Mouse (Mus musculus) neural tube, embryonic 10.5 days (tissue): Measurements from ENCODE around the gene B4galt3.

Experiments used
- DNase-seq: peaks from one replicate; pipeline ENCODE4 v3.0.0-alpha.2; 2017; ENCODE audit warnings: low spot score; ENCODE audit errors: extremely low spot score

The B4galt3 gene

GRCm38 (mm10) chr1:171263185-171263611, 6.9 kb upstream of the B4galt3 start:
- no peak for DNase-seq

DNA sequence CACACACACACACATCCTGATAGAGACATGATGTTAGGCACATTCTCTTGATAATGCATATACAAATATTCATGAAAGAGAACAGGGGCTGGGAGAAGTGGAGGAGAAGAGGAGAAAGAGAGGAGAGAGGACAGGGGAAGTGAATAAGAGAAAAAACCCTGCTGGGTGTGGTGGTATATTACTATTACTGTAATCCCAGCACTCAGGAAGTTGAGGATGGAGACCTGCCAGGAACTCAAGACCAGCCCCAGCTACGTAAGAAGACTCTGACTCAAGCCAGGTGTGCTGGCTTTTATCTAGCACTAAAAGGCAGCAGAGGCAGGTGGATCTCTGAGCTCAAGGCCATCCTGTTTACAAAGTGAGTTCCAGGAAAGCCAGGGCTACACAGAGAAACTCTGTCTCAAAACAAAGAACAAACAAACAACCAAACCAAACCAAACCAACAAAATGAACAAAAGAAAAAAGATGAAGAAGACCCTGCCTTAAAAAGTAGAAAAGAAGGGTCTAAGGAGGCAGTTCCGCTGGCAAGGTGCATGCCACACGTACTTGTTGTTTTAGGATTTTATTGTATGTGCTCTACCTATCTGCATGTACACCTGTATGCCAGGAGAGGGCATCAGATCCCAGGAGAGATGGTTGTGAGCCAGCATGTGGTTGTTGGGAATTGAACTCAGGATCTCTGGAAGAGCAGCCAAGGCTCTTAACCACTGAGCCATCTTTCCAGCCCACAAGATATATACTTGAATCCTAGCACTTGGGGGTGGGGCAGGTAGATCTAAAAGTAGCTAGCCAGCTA, 6.3 kb upstream of the B4galt3 start:
- DNase-seq, result no peak

GRCm38 (mm10) chr1:171265971-171266744, 4.0 kb upstream of the B4galt3 start:
- DNase-seq, result no peak

DNA sequence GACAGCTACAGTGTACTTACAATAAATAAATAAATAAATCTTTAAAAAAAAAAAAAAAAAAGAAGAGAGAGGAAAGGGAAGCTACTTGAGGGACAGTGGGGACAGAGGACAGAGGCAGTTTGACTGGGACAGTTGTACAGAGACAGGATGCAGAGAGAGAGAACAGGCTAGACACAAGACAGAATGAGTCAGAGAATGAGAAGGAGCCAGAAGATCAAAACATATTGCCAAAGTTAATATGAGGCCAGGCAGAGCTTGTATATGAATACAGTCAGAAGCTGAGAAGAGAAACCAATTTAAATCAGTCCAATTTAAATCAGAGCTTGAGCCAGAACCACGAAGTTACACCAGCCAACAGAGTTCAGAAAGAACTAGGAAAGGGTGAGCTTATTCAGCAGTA, 1.8 kb upstream of the B4galt3 start:
- no peak for DNase-seq

- DNase-seq, result no peak
Observed at GRCm38 (mm10) chr1:171270573-171270900, 409 bp downstream of the B4galt3 start.

DNA sequence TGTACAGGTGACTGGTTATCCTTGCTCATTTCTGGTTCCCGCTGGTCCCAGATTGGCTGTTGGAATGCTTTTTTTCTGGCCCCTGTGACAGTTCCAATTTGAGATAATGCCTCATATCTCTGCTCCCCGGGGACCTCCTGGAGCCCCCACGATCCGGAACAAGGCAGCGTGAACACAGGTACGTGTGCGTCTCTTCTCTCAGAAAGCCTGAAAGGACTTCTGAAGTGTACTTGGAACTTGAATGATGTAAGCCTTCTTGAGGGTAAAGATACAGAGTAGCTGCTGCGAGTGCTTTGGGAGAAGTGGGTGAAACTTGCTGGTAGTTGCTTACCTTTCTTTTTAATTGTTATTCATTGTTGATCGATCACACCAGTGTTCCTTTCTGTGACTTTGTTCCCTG, 1.1 kb downstream of the B4galt3 start:
- DNase-seq, result no peak

GRCm38 (mm10) chr1:171271622-171272021, 1.5 kb downstream of the B4galt3 start:
- no peak for DNase-seq

GRCm38 (mm10) chr1:171272086-171272485, 2.0 kb downstream of the B4galt3 start:
- no peak for DNase-seq

DNA sequence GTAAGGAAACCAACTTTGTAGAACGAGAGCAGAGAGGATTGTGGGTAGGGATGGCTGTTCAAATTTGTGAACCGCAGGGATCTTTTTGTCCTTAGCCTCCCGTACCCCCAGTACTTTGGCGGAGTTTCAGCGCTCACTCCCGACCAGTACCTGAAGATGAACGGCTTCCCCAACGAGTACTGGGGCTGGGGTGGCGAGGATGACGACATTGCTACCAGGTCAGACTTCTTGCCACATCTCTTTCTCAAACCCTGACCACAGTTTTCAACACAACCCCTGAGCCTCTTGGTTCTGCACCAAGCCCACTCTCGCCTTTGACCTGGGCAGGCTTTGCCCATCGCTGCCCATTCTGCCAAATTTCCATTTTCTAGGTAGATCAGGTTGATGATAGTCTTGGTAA, 4.0 kb downstream of the B4galt3 start:
- no peak for DNase-seq

DNA sequence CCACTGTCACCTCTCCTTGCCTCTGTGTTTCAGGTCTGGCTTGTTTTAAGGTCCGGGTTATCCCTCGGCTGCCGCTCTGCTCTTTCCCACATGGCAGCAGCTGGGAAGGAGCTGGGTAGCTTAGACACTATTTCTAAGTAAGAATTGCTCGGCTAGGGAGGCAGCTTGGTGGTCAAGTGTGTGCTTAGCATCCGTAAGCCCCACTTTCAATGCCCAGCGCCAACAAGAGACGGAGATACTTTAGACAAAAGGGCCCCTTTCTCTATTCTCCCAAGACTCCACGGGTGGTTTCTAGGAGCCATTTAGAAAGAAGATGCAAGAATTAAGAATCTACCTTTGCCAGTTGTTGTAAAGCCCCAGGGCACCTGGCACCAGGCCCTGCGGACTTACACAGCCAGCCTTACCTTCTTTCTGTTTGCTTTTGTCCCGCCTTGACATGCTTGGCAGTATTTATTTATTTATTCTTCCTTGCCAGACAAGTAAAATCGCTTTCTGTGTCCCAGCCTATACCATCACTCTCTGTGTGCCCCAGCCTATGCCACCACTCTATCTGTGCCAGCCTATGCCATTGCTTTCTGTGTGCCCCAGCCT, 5.1 kb downstream of the B4galt3 start:
- no peak for DNase-seq

GRCm38 (mm10) chr1:171276110-171276748, 6.1 kb downstream of the B4galt3 start:
- DNase-seq, result no peak

- DNase-seq, result no peak
Observed at GRCm38 (mm10) chr1:171277736-171278135, 7.6 kb downstream of the B4galt3 start.

GRCm38 (mm10) chr1:171278436-171278835, 8.3 kb downstream of the B4galt3 start:
- no peak for DNase-seq

DNA sequence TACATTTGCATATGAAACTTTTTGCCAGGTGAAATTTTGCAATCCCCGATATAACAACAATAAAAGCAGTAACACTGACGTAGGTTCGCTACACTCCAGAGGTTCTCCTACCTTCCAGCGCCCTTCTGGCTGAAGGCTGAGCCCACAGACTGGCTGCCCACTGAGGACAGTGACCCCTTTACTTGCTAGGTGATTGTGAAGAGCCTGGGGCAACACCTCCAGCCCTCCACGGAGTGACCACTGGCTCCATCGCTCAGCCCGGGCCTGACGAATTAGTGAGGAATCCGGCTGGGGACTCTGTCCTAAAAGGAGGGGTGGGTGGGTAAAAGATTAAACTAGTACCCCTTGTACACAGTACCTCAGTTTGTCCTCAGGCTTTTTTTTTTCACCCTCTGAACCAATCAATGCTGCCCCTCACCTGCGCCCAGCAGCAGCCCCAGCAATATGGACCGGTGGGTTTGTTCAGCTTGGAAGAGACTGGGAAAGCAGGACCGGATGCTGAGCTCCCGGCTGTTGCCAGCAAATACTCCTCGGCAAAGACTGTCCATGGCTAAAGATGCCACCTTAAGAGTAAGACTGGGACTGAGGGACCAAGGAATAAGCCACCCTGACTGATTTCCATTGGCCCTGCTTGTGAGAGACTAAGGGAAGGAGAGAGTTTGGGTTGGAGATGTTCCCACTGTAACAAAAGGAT, 9.0 kb downstream of the B4galt3 start:
- DNase-seq, result no peak

- DNase-seq, result no peak
Observed at GRCm38 (mm10) chr1:171279721-171280120, 9.6 kb downstream of the B4galt3 start.

GRCm38 (mm10) chr1:171280250-171280915, 10.3 kb downstream of the B4galt3 start:
- DNase-seq, result no peak

GRCm38 (mm10) chr1:171280916-171281527, 10.9 kb downstream of the B4galt3 start, which contains the start of gene Ppox:
Gene Ppox, minus strand, starts transcription at chr1:171281186.
- peak; percentile 85 for DNase-seq

- no peak for DNase-seq
Observed at GRCm38 (mm10) chr1:171281528-171281923, 11.4 kb downstream of the B4galt3 start.

DNA sequence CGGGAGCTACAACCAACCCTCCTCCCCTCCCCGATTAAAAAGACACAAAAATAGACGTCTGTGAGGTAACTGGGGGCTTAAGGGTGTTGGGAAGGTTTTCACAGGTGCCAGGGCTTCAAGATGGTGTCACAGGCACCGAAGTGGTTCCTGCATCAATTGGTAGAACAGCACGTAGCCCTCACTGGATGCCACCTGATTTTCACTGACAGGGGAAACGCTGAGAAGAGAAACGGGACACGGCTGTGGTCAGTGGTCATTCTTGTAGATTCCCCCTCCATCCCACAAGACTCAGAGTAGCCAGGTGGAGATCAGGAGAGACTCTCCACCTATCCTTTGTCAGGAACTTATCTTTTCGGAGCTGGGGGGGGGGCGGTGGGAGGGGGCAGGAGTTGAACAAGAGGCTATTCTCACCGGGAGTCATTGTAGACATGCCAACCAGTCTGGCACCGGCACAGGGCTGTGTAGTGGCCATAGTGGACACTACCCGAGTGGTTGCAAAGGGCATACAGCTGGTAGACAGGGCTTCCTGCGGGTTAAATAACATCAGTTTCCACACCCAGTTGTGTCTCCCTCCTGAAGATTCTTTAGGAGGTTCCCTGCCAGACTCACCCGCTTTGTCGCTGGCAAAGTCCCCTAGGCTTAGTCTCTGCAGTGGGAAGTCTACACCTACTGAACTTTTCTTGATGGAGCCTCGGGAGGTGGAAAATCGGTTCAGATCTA, 12.1 kb downstream of the B4galt3 start:
- no peak for DNase-seq
